Mouse (Mus musculus): Measurements from ENCODE around the gene Sergef.

- no peak for TF ChIP-seq GATA1 (IDR thresholded peaks at IDR 0.05; ENCODE audit: low read length)
- TF ChIP-seq TAL1 (IDR thresholded peaks at IDR 0.05; ENCODE audit: low read length): no peak
Measured at GRCm38 (mm10) chr7:46486761-46487160, 152.8 kb downstream of the Sergef start.

Measured in erythroblast, embryonic 14.5 days (primary cell).